Mouse (Mus musculus): ENCODE results near the gene Pbxip1.
A peak's percentile ranks its signal among the peaks of the same experiment; 100 is the strongest.
"Not testable (repeated sequence)": the region's sequence is repeated elsewhere in the genome, so short reads cannot be mapped to it uniquely, and the experiment has no call there.

The Pbxip1 gene

GRCm38 (mm10) chr3:89410864-89411263 is 25.6 kb upstream of the Pbxip1 start:
- no peak for DNase-seq

- peak; percentile 95 to 97 for DNase-seq
Observed at GRCm38 (mm10) chr3:89411490-89412393, 24.8 kb upstream of the Pbxip1 start, which contains the start of gene Flad1. Gene Flad1 (minus strand): TSS chr3:89411870.

GRCm38 (mm10) chr3:89416158-89416557 is 20.3 kb upstream of the Pbxip1 start:
- no peak for DNase-seq

- DNase-seq: no peak
Observed at GRCm38 (mm10) chr3:89417131-89417530, 19.4 kb upstream of the Pbxip1 start.

GRCm38 (mm10) chr3:89417840-89418169 is 18.7 kb upstream of the Pbxip1 start:
- no peak for DNase-seq

- peak; percentile 94 to 96 for DNase-seq
Observed at GRCm38 (mm10) chr3:89418170-89418860, 18.2 kb upstream of the Pbxip1 start, which contains the start of the genes Cks1b and Shc1. Gene Cks1b (minus strand): TSS chr3:89418383. Gene Shc1 (plus strand): TSS chr3:89418443.

GRCm38 (mm10) chr3:89418861-89419250 is 17.6 kb upstream of the Pbxip1 start:
- peak; percentile 92 to 95 for DNase-seq

GRCm38 (mm10) chr3:89419571-89419970 is 16.9 kb upstream of the Pbxip1 start:
- peak; percentile 62 to 71 for DNase-seq

- DNase-seq: peak in 1 of 2 experiments; percentile 26
Observed at GRCm38 (mm10) chr3:89419981-89420380, 16.5 kb upstream of the Pbxip1 start.

GRCm38 (mm10) chr3:89420421-89420820 is 16.1 kb upstream of the Pbxip1 start:
- no peak for DNase-seq

- DNase-seq: peak; percentile 82 to 89
Observed at GRCm38 (mm10) chr3:89421002-89421774, 15.3 kb upstream of the Pbxip1 start.

- peak; percentile 53 to 66 for DNase-seq
Observed at GRCm38 (mm10) chr3:89421810-89422473, 14.6 kb upstream of the Pbxip1 start.

- DNase-seq: no peak
Observed at GRCm38 (mm10) chr3:89422556-89423205, 13.8 kb upstream of the Pbxip1 start.

- no peak for DNase-seq
Observed at GRCm38 (mm10) chr3:89424416-89425140, 11.9 kb upstream of the Pbxip1 start.

- DNase-seq: no peak
Observed at GRCm38 (mm10) chr3:89425141-89425525, 11.4 kb upstream of the Pbxip1 start.

- DNase-seq: no peak
Observed at GRCm38 (mm10) chr3:89425876-89426275, 10.6 kb upstream of the Pbxip1 start.

- not testable (repeated sequence) for DNase-seq
Observed at GRCm38 (mm10) chr3:89429021-89429420, 7.5 kb upstream of the Pbxip1 start.

- DNase-seq: peak; percentile 96 to 98
Observed at GRCm38 (mm10) chr3:89430171-89431159, 6.0 kb upstream of the Pbxip1 start, which contains the start of gene Pygo2. Gene Pygo2 (plus strand): TSS chr3:89430214.

- DNase-seq: no peak
Observed at GRCm38 (mm10) chr3:89432606-89433005, 3.9 kb upstream of the Pbxip1 start.

- DNase-seq: no peak
Observed at GRCm38 (mm10) chr3:89434532-89434931, 2.0 kb upstream of the Pbxip1 start.
